Mouse (Mus musculus) frontal cortex, adult (tissue): Measurements from ENCODE around the gene Abca9.

ENCODE experiments used
- ATAC-seq: cut with Nextera tagmentation; 2 replicates; pipeline ENCODE4 v1.9.2; 2017; ENCODE audit warnings: mild to moderate bottlenecking, moderate library complexity, mixed read lengths; ENCODE audit not compliant: low TSS enrichment

The Abca9 gene

DNA sequence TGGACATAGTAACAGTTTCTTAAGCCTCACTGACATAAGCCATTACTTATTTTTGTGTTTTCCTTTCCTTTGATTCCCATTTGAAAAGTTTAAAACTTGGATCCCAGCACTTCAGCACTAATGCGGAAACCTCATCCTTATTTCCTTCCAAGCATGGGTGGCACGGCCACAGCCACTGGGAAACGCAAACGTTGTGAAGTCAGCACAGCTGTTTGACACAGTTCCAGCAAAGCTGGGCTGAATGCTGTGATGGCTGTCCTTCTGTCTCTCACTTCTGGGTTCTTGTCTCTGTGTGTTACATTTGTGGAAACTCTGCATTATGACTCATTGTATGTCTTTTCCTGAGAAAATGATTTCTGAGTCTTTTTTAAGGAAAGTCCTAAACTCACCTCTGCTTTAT, 107.0 kb downstream of the Abca9 start:
- no peak for ATAC-seq

DNA sequence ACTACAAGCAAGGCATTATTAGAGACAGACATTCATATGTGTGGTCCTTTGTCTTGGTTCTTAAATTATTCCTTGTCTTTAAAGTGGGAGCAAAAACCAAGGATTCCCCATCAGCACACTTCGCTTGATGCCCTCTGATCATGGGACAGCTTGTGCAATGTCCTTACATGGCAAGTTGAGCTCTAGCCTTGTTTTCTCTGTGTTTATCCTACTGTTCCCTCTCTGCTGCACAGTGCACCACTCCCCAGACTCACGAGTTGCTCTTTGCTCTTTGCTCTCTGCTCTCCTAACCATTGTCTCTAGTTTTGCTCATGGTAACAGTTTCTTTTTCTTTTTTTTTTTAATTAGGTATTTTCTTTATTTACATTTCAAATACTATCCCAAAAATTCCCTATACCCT, 107.9 kb downstream of the Abca9 start:
- ATAC-seq = no peak

DNA sequence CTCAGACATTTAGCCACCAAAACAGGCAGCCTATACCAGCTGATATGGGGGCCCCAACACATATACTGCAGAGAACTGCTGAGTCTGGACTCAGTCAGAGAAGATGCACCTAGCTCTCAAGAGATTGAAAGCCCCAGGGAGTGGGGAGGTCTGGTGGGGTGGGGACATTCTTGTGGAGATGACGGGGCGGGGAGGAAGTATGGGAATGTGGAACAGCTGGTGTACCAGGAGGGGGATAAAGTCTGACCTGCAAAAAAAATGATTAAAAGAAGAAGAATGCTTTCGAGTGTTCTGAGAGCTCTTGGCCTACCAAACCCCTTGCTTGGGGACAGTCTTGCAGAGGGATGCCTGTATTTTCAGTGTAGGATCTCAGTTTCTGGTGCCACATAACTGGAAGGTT, 114.3 kb downstream of the Abca9 start:
- ATAC-seq = no peak
